Mouse (Mus musculus): Measurements from ENCODE around the gene Zfp12. TPM values are rescaled to one million over a fixed set of nuclear protein-coding genes. Genes with fewer than 3 reads are reported as not detected.
A peak's percentile ranks its signal among the peaks of the same experiment; 100 is the strongest.
"Not testable (repeated sequence)": the region's sequence is repeated elsewhere in the genome, so short reads cannot be mapped to it uniquely, and the experiment has no call there.

Zfp12 gene
- 6.4 and 7.2 TPM in 2 replicates for total RNA-seq (2014; rRNA removed)
- polyA plus RNA-seq (2012; rRNA removed): 3.7 and 4.6 TPM in 2 replicates

GRCm38 (mm10) chr5:143235028-143235693 is at the start of gene Zfp12:
TSS of gene Zfp12 (plus strand) at chr5:143235163.
- no peaks in the 10 kb centered on the region; the same call in 1 of the 2 replicates for H3K79me2 ChIP-seq (ENCODE audit: control insufficient read depth, insufficient read depth, low read length)
- peak within 1 kb of the TSS; percentile 50 for H3K27ac ChIP-seq (replicated peaks; ENCODE audit: insufficient read depth, low read depth, low read length)
- peak; percentile 54 for TF ChIP-seq CTCF (IDR thresholded peaks at IDR 0.05; ENCODE audit: low read depth, low read length)
- no peak for TF ChIP-seq POLR2A (IDR thresholded peaks at IDR 0.05; ENCODE audit: extremely low read depth, insufficient read depth, low read length)
- peaks cover 13% of the 10 kb centered on the region for H3K36me3 ChIP-seq (ENCODE audit: control insufficient read depth, insufficient read depth, low read length)
- H3K4me3 ChIP-seq (ENCODE audit: insufficient read depth, low read depth, low read length): peak within 1 kb of the TSS; percentile 73
- peak within 1 kb of the TSS; percentile 76 for H3K9ac ChIP-seq (ENCODE audit: low read depth, low read length)
- under 1% methylated on average over 57 of the region's 58 CpGs for WGBS
- peaks cover 8% of the 10 kb centered on the region; the same call in 1 of the 2 replicates for H3K4me1 ChIP-seq (ENCODE audit: control insufficient read depth, insufficient read depth, low read length)
- H3K27me3 ChIP-seq (ENCODE audit: control insufficient read depth, insufficient read depth, low read length): no peaks in the 10 kb centered on the region
- peak; percentile 92 for DNase-seq (ENCODE audit: extremely low read depth, low read depth, low spot score)

- not testable (repeated sequence) for DNase-seq (ENCODE audit: extremely low read depth, low read depth, low spot score); H3K27ac ChIP-seq (replicated peaks; ENCODE audit: insufficient read depth, low read depth, low read length); H3K9ac ChIP-seq (ENCODE audit: low read depth, low read length); H3K36me3 ChIP-seq (ENCODE audit: control insufficient read depth, insufficient read depth, low read length); H3K4me3 ChIP-seq (ENCODE audit: insufficient read depth, low read depth, low read length); H3K27me3 ChIP-seq (ENCODE audit: control insufficient read depth, insufficient read depth, low read length); H3K79me2 ChIP-seq (ENCODE audit: control insufficient read depth, insufficient read depth, low read length); H3K4me1 ChIP-seq (ENCODE audit: control insufficient read depth, insufficient read depth, low read length)
- WGBS: 80% methylated on average over 1 of the region's 1 CpGs
Measured at GRCm38 (mm10) chr5:143188014-143188413, 46.9 kb upstream of the Zfp12 start.

- TF ChIP-seq CTCF (IDR thresholded peaks at IDR 0.05; ENCODE audit: low read depth, low read length): no peak
- no peak for TF ChIP-seq POLR2A (IDR thresholded peaks at IDR 0.05; ENCODE audit: extremely low read depth, insufficient read depth, low read length)
Measured at GRCm38 (mm10) chr5:143192806-143193205, 42.2 kb upstream of the Zfp12 start.

GRCm38 (mm10) chr5:143194747-143195146 is 40.2 kb upstream of the Zfp12 start:
- not testable (repeated sequence) for H3K4me1 ChIP-seq (ENCODE audit: control insufficient read depth, insufficient read depth, low read length); H3K79me2 ChIP-seq (ENCODE audit: control insufficient read depth, insufficient read depth, low read length); H3K27ac ChIP-seq (replicated peaks; ENCODE audit: insufficient read depth, low read depth, low read length); H3K9ac ChIP-seq (ENCODE audit: low read depth, low read length); H3K27me3 ChIP-seq (ENCODE audit: control insufficient read depth, insufficient read depth, low read length); H3K4me3 ChIP-seq (ENCODE audit: insufficient read depth, low read depth, low read length); H3K36me3 ChIP-seq (ENCODE audit: control insufficient read depth, insufficient read depth, low read length); DNase-seq (ENCODE audit: extremely low read depth, low read depth, low spot score)
- 55% methylated on average over 8 of the region's 8 CpGs for WGBS

More at GRCm38 (mm10) chr5:143192806-143193205, 42.2 kb upstream of the Zfp12 start:
- no peak overlapping the region for H3K4me3 ChIP-seq (ENCODE audit: insufficient read depth, low read depth, low read length)
- no peaks in the 10 kb centered on the region for H3K36me3 ChIP-seq (ENCODE audit: control insufficient read depth, insufficient read depth, low read length)
- H3K27me3 ChIP-seq (ENCODE audit: control insufficient read depth, insufficient read depth, low read length): no peaks in the 10 kb centered on the region
- no peaks in the 10 kb centered on the region for H3K79me2 ChIP-seq (ENCODE audit: control insufficient read depth, insufficient read depth, low read length)
- DNase-seq (ENCODE audit: extremely low read depth, low read depth, low spot score): no peak
- H3K27ac ChIP-seq (replicated peaks; ENCODE audit: insufficient read depth, low read depth, low read length): no peak overlapping the region
- no peaks in the 10 kb centered on the region for H3K4me1 ChIP-seq (ENCODE audit: control insufficient read depth, insufficient read depth, low read length)
- no peak overlapping the region for H3K9ac ChIP-seq (ENCODE audit: low read depth, low read length)
- WGBS: 87% methylated on average over 8 of the region's 8 CpGs

- no peak for DNase-seq (ENCODE audit: extremely low read depth, low read depth, low spot score)
- no peaks in the 10 kb centered on the region for H3K4me1 ChIP-seq (ENCODE audit: control insufficient read depth, insufficient read depth, low read length)
- H3K9ac ChIP-seq (ENCODE audit: low read depth, low read length): no peak overlapping the region
- no peaks in the 10 kb centered on the region for H3K36me3 ChIP-seq (ENCODE audit: control insufficient read depth, insufficient read depth, low read length)
- no peak for TF ChIP-seq POLR2A (IDR thresholded peaks at IDR 0.05; ENCODE audit: extremely low read depth, insufficient read depth, low read length)
- no peak for TF ChIP-seq CTCF (IDR thresholded peaks at IDR 0.05; ENCODE audit: low read depth, low read length)
- H3K79me2 ChIP-seq (ENCODE audit: control insufficient read depth, insufficient read depth, low read length): no peaks in the 10 kb centered on the region
- H3K4me3 ChIP-seq (ENCODE audit: insufficient read depth, low read depth, low read length): no peak overlapping the region
- H3K27me3 ChIP-seq (ENCODE audit: control insufficient read depth, insufficient read depth, low read length): no peaks in the 10 kb centered on the region
- 47% methylated on average over 2 of the region's 2 CpGs for WGBS
- H3K27ac ChIP-seq (replicated peaks; ENCODE audit: insufficient read depth, low read depth, low read length): no peak overlapping the region
Measured at GRCm38 (mm10) chr5:143195166-143195565, 39.8 kb upstream of the Zfp12 start.

- Histone ChIP-seq H3K79me2 (ENCODE audit: control insufficient read depth, insufficient read depth, low read length) (no peaks in the 10 kb centered on the region), H3K4me3 (ENCODE audit: insufficient read depth, low read depth, low read length) (no peak overlapping the region), H3K36me3 (ENCODE audit: control insufficient read depth, insufficient read depth, low read length) (no peaks in the 10 kb centered on the region), H3K4me1 (ENCODE audit: control insufficient read depth, insufficient read depth, low read length) (no peaks in the 10 kb centered on the region), H3K27ac (replicated peaks; ENCODE audit: insufficient read depth, low read depth, low read length) (no peak overlapping the region), H3K27me3 (ENCODE audit: control insufficient read depth, insufficient read depth, low read length) (no peaks in the 10 kb centered on the region), H3K9ac (ENCODE audit: low read depth, low read length) (no peak overlapping the region)
- no peak for TF ChIP-seq POLR2A (IDR thresholded peaks at IDR 0.05; ENCODE audit: extremely low read depth, insufficient read depth, low read length)
- no peak for TF ChIP-seq CTCF (IDR thresholded peaks at IDR 0.05; ENCODE audit: low read depth, low read length)
- 66% methylated on average over 4 of the region's 4 CpGs for WGBS
- no peak for DNase-seq (ENCODE audit: extremely low read depth, low read depth, low spot score)
Measured at GRCm38 (mm10) chr5:143196506-143196905, 38.5 kb upstream of the Zfp12 start.

Measured in liver, adult 2 months (tissue).